Mouse (Mus musculus): ENCODE data around the gene Polr2e.

Polr2e gene

DNA sequence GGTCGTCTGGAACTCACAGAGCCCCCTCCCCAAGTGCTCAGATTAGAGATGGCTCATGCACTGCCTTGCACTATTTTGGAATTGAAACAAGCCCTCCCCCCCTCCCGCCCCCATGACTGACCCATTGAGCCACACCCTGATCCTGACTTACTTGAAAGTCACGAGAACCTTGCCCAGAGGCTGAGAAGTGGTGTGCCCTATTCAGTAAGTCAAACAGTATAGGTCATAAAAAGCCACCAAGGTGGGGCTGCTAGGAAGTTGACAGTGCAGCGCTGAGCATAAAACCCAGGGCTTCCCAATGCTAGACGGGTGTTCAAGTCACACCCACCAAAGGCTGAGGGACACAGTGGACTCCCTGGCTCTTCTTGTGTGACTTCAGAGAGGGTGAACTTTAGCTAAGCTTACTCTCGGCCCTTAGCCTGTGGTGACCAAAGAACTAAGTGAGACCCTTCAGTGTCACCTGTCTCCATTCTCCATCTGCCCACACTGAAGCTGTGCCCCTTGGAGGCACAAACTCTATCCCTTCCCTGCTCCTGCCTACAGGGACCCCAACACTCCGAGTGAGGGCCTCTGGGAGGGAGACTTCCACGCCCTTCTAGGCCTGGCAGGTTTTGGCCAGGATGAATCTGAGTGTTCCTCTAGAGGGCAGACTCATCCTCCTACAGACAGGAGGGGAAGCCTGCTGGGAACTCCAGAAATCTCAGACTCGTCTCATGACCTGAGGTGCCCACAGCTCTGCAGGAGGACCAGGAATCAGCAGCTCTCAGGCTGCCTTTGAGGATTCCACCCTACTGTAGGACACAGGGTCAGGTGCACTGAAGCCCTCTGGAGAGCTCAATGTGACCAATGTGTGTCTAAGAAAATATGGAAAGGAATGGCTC, 5.8 kb downstream of the Polr2e start:
- no peak for DNase-seq (ENCODE audit: low spot score)

DNA sequence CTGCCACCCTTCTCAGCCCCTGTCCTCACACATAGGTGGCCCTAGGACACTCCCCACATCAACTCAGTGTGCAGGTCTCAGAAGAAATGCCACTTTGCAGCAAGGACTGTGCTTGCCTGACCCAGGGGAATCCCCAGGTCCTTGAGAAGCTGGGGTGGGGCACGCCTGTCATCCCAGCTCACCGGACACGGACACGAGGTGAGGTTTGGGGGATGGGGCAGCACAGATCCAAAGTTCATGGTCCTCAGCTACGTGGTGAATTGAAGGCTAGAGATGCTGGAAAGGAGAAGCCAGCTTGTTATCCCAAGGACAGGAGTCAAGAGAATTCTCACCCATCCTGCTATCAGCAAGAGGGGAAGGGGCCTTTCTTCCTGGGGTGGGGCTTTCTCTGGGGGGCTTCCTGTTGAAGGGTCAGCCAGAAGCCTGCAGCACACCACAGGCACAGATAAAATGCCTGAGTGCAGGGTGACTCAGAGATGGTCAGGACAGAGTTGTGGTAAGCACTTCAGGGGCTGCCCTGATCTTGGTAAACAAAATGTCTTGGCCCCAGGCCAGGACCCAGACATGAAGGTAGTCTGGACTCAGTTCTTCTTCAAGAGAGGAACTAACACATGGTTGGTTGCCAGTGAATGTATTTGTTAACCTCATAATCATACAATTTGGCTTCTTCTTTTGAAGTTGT, 6.7 kb downstream of the Polr2e start:
- DNase-seq (ENCODE audit: low spot score), result peak; percentile 62

DNA sequence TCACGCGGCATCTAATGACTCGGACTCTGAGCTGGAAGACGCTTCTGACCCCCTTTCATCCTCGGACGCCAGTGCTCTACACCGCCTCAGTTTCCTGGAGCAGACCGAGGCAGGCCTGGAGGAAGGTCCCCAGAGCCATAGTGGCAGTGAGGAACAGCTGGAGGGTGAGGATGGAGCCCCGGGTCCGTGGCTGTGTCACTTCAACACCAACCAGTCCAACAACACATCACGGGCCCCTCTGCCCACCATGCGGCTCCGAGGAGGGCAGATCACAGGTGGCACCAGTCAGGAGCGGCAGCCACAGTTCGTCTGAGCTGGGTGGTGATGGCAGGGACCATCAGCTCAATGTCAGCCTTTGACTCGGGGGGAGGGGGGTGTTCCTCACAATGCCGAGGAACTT, 8.9 kb downstream of the Polr2e start:
- no peak for DNase-seq (ENCODE audit: low spot score)

DNA sequence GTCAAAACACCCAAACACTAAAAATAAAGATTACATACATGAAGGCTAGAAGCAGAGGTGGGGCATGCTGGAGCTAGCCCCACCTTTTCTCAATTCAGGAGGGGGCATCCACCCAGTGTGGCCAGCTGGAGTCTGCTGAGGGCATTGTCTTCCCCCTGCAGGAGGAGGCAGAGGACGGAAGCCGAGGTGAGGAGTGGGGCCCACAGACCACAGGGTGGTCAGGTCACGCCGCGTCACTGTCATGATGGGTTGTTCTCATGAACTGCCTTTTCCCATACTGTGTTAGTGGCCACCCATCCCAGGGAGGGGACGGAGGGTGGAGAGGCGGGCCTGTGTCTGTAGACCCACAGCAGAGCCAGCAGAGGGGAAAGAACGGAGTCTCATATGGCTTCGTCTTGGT, 9.4 kb downstream of the Polr2e start:
- no peak for DNase-seq (ENCODE audit: low spot score)

DNA sequence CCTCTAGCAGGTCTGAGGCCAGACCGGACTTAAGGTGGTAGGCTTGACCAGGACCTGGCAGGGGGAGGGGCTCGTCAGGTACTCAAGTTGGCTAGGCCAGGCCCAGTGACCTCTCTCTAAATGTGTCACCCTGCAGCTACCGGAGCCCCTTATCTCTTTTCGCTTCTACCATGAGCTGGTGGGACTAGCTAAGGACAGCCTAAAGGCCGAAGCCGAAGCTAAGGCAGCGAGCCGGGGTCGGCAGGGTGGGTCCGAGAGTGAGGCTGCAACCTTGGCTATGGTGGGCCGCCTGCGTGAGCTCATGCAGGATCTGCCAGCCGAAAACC, 11.1 kb downstream of the Polr2e start:
- DNase-seq (ENCODE audit: low spot score), result no peak

DNA sequence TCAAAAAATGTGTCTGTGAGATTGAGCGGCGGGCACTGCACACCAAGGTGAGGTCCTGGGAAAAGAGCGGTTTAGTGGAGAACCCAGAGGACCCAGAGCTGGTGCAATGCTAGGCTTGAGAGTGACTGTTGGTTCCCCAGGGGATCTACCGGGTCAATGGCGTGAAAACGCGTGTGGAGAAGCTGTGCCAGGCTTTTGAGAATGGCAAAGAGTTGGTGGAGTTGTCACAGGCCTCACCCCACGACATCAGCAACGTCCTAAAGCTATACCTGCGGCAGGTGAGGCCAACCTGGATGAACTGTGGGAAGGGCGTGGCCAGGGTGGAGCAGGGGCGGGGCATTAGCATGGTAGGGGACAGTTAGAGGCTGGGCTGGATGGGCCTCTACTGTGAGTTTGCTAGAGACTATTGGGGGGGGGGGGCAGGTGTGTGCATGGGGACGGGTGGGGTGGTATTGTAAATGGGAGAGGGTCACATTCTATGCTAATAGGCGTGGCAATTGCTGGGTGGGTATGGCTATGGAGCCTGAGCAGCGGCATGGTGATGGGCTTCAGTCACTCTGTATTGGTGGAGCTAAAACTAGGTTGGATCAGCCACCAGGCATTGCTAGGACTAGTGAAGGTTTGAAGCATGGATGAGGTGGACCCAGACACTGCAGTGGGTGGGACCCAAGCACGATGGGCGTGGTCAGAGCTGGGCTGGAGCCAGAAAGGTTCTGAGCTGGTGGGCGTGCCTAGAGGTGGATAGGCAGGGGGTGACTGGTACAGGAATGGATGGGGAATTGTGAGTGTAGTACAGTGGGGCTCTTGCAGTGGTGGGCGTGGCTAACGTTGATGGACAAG, 11.7 kb downstream of the Polr2e start:
- DNase-seq (ENCODE audit: low spot score), result no peak

DNA sequence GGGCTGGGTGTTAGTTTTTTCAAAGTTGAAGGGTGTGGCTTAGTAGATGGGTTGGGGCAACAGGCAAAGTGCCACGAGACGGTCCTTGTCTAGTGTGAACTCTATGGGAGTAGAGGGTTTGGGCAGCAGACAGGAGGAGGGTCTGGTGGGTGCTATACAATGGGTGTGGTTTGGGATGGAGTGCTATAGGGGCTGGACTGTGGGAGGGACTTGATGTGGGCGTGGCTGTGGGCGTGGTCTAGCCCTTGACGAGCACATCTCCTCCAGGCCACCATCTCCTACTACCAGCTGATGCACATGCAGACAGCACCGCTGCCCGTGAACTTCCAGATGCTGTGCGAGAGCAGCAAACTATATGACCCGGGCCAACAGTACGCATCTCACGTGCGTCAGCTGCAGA, 13.7 kb downstream of the Polr2e start:
- no peak for DNase-seq (ENCODE audit: low spot score)

DNA sequence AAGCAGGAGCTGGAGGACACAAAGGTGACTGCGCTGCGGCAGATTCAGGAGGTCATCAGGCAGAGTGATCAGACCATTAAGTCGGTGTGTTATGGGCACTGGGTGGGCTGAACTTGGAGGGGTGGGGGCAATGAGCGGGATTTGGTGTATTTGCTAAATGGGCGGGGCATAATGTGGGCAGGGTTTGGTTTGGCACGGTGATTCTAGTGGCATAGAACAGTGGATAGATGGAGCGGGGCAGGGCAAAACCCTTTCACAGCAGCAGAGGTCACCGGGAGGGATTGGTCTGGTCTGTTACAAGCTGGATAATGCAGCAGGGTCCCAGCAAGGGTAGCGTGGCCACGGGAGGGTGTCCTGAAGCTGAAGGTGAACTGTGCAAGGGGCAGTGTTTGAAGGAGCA, 14.1 kb downstream of the Polr2e start:
- no peak for DNase-seq (ENCODE audit: low spot score)

DNA sequence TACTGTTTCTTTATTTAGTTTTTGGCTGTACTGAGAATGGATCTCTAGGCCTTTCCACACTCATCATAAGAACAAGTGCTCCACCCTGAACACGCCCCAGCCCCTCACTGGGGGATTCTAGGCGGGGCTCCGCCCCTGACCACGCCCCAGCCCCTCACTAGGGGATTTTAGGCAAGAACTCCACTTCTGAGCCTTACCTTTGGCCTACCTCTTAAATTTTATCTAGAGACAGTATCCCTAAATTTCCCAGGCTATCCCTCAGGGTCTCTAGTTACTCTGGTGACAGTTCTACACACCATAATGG, 14.6 kb downstream of the Polr2e start:
- DNase-seq (ENCODE audit: low spot score), result no peak

DNA sequence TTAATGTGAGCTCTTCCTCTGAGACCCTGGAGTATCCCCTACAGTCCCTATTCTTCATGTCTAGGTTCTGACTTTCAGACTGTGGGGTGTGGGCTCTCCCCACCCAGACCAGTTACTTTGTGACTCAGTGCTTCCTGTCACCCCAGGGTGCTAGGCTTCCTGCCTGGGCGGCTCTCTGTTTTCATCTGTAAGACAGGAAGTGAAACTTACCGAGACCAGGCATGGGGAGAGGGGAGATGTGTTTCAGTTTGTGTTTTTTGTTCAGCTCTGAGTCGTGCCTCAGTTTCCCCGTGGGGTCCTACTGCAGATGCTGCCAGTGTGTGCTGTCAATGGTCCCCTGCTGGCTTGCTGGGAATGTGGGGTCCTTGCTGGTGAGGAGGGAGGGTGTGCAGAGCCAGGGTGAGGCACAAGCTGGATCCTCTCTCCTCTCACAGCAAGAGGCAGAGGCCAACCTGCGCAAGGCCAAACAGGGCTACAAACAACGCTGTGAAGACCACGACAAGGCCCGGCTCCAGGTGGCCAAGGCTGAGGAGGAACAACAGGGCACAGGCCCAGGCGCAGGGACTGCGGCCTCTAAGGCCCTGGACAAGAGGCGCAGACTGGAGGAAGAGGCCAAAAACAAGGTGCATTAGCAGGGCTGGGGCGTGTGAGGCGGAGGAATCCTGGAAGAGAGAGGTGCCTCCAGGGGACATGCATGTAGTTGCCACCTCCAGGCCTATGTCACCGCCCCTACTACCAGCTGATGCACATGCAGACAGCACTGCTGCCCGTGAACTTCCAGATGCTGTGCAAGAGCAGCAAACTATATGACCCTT, 15.2 kb downstream of the Polr2e start:
- no peak for DNase-seq (ENCODE audit: low spot score)

DNA sequence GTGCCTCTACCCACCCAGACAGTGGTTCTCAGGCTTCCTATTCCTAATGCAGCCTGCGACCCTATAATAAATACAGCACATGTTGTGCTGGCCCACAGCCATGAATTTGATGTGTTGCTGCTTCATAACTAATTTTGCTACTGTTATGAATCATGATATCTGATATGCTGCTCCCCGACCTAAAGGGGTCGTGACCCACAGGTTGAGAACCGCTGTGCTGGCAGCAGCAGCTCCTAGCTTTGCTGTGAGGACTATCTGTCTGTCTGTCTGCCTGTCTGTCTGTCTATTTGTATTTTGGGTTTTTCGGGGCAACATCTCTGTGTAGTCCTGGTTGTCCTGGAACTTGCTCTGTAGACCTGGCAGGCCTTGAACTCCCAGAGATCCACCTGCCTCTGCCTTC, 15.8 kb downstream of the Polr2e start:
- DNase-seq (ENCODE audit: low spot score), result no peak

DNA sequence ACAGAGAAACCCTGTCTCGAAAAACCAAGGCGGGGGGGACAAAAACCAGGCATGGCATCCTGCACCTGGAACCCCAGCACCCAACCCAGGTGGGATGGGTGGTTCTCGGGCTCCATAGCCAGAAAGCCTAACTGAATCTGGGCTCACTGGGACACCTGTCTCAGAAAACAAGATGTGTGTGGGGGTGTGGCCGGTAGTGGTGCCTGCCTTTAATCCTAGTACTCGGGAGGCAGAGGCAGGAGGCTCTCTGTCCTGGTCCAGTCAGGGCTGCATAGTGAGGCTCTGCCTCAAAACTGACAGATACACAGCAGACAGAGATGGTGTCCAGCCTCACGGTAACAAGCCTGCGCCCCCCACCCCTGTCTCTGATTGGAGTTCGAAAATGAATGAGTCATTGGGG, 16.8 kb downstream of the Polr2e start:
- DNase-seq (ENCODE audit: low spot score), result no peak

DNA sequence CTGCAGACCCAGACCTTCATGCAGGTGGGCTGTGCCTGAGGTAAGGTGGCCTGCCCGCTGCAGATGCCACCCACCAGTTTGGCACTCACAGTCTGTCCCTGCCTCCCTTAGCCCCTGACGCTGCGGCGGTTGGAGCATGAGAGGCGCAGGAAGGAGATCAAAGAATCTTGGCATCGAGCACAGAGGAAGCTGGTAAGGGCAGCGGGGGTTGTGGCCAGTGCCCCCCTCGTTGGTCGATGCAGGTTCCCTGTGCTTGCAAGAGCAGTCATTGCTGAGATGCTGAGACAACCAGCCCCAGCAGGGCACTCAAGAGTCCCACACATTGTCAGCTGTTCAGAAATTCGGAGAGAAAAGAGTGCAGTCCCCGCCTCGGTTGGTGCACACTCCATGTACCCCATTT, 17.4 kb downstream of the Polr2e start:
- DNase-seq (ENCODE audit: low spot score), result no peak

DNA sequence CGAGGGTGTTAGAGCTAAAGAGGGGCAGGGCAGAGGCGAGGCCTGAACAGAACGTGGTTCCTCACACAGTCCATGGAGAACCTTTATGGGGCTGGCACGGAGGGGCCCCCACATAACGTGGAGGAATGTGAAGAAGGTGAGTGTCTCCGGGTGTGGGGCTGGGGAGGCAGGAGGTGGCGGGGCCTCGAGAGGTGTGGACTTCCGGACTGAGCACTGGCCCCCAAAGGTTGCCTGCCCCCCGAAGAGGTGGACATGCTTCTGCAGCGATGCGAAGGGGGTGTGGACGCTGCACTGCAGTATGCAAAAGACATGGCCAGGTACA, 18.3 kb downstream of the Polr2e start:
- no peak for DNase-seq (ENCODE audit: low spot score)

DNA sequence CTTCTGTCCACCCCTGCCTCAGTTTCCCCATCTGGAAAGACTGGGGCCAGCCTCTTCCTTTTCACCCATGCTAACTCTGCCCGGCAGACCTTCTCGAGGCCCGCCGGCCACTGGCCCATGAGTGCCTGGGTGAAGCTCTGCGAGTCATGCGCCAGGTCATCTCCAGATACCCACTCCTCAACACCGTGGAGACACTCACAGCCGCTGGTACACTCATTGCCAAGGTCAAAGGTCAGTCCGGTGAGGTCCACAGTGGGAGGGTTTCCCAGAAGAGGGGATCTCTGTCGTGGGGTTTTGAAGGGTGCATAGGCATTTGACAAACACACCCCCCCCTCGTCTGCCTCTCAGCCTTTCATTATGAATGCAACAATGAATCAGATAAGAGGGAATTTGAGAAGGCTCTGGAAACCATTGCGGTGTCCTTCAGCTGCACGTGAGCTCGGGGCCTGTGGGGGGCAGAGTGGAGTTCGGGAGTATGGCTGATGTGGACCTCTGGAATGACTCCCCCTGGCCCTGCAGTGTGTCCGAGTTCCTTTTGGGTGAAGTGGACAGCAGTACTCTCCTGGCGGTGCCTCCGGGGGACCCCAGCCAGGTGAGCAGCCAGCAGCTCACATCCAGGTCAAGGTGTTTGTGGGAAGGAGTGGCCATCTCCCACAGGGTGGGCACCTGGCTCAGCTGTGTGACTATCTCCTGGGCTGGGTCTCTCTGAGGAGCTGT, 18.8 kb downstream of the Polr2e start:
- no peak for DNase-seq (ENCODE audit: low spot score)

DNA sequence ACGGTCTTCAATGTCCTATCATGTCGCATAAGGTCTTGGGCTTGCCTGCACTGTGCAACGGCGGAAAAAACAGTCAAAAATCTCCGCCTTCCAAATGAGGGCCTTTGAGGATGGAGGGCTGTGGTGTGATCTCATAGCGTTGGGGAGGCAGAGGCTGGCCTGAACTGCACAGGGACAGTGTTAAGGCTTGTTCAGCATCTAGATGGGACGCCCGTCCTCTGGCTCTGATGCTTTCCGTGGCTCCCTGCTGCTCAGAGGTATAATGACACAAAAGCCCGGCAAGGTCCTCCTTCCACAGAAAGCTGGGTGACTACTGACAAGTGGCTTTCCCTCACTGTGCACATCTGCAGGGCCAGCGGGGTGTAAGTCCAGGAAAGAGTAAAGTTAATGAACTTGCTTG, 19.4 kb downstream of the Polr2e start:
- no peak for DNase-seq (ENCODE audit: low spot score)

DNA sequence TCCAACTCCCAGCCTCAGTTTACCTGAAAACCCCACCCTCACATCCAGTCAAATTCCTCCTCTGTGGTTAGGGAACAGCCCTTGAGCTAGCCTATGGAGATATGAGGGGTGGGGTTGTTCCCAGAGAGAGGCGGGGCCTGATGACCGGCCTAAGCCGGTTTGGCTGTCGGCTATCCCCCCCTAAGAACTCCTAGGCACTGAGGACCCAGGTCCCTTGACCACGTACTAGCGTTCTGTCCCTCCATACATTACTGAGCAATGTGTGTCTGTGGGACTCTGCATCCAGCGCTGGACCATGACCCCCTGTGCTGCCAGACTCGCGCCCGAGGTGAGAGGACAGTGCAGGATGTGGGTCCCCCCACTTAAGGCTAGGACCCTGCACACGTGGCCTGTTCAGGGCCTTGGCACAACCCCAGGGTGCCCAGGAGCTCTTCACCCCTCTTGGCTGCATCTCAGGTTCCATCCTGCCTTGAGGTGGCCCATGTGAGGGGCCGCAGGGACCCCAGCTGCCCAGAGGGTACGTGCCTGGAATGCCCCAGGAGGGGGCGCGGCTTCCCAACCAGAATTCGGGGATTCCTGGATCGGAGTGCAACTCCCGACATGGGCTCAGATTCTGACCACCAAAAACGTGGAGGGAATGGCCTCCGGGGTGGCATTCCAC, 20.0 kb downstream of the Polr2e start:
- DNase-seq (ENCODE audit: low spot score), result no peak

DNA sequence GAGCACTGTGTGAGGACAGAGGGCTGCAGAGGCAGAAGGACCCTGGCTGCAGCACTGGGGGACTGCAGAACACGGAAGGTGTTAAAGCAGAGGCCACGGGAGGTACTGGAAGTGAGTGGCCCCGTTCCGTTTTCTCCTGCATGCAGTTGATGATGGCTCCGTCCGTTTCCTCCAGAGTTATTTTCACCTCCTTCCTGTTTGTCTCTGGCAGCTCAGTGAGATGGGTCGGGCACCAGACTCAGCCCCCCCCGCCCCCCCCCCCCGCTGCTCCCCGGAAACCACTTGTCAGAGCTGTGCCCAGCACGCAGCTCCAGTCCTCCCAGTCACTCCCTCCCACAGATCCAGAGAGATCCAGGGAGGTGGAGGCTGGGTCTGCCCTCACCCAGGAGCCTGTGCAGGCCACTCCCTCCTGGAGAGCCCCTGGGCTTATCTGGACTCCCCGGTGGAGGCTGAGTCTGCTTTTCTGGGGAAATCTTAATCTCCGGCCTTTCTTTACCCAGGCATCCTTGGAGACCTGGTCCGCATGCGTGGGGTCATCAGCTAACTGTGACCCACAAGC, 20.8 kb downstream of the Polr2e start:
- no peak for DNase-seq (ENCODE audit: low spot score)

DNA sequence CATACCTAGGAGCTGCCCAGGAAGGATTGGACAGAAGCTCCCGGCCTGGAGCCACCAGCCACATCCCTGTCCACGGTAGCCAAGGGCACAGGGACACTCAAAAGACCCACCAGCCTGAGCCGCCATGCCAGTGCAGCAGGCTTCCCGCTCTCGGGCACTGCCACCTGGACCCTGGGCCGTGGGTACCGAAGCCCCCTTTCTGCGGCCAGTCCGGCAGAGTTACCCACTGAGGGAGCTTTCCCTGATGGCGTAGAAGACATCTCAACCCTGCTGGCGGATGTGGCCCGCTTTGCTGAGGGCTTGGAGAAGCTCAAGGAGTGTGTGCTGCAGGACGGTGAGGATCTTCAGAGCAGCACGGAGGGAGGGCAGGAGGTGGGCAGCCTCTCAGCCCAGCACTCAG, 21.8 kb downstream of the Polr2e start:
- DNase-seq (ENCODE audit: low spot score), result no peak

DNA sequence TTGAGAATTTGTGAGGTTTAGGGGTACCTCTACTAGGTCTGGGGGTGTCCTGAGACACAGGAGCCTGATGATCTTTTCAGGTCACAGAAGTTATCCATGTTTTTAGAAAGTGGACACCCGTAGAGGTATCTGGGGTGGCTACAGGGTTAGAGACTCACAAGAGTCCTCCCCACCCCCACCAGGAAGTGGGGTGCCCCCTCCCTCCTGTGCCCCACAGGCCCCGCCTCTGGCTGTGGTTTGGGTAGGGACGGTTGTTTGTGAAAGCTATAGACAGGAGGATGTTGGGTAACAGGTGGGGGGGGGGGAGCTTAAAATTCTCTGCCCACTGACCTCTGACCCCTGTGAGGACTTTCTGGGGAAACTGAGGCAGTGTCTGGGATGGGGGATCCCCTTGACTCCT, 22.2 kb downstream of the Polr2e start:
- DNase-seq (ENCODE audit: low spot score), result no peak

DNA sequence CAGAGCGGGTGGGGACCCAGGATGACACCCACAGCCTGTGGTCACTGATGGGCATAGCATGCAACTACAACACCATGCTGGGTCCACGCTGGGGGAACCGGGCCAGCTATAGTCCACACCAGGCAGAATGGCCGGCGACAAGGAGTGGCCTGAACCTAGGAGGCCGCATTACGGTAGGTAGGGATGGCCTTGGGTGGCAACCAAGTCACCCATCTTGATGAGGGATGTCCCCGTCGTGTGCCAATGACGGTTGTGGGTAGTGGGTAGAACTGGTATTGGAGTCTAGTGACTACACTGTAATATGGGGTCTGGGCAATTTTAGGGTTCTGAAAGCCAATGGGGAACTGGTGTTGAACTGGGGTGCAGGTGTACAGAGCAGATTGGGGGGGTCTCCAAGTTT, 22.7 kb downstream of the Polr2e start:
- DNase-seq (ENCODE audit: low spot score), result no peak
